In genomic region chr4:140679723-140680380, GRCm38 (mm10) we compare ENCODE assay signal across 8 mouse cellular contexts. TPM values are rescaled to one million over a fixed set of nuclear protein-coding genes. Genes with fewer than 3 reads are reported as not detected.
A peak's percentile ranks its signal among the peaks of the same experiment; 100 is the strongest.
DNase-seq lines count a peak whose midpoint lies in the region; ATAC-seq and TF ChIP-seq lines count a peak whose summit lies in the region.

No protein-coding gene starts in this region.

- H3K27me3 ChIP-seq in forebrain, embryonic 14.5 days (replicated peaks; ENCODE audit: control insufficient read depth, insufficient read depth, low read length), result no peaks in the 10 kb centered on the region
- no peaks in the 10 kb centered on the region for H3K27me3 ChIP-seq in heart, postnatal 0 days (ENCODE audit: control insufficient read depth, insufficient read depth, low read length)
- no peaks in the 10 kb centered on the region for H3K27me3 ChIP-seq in liver, embryonic 16.5 days (ENCODE audit: control insufficient read depth, insufficient read depth, low read depth, low read length)

- peak; percentile 59 for ATAC-seq in forebrain, embryonic 14.5 days
- ATAC-seq in heart, postnatal 0 days (ENCODE audit: insufficient read depth, low read depth), result no peak
- ATAC-seq in liver, embryonic 16.5 days (ENCODE audit: low read depth), result no peak

- in situ Hi-C loops in ES-E14 (cut with MboI; ENCODE audit: low sequenced_read_pairs in 2 of 2, unreplicated experiment in 2 of 2), result loop anchor here in 1 of 2 experiments (10.0 kb wide), 1 partner anchor 85 kb away; no protein-coding TSS in a partner anchor

- peak; percentile 89 for TF ChIP-seq CTCF in brain, embryonic 14.5 days (IDR thresholded peaks at IDR 0.05; ENCODE audit: borderline replicate concordance, extremely low read depth, insufficient read depth, insufficient read length)
- peak; percentile 91 for TF ChIP-seq CTCF in heart, postnatal 0 days (IDR thresholded peaks at IDR 0.05; ENCODE audit: low read depth)

- WGBS in forebrain, embryonic 14.5 days, result 25% methylated on average over 18 of the region's 18 CpGs
- WGBS in heart, postnatal 0 days, result 21% methylated on average over 16 of the region's 18 CpGs
- WGBS in liver, embryonic 16.5 days (ENCODE audit: insufficient replicate concordance), result 18% methylated on average over 15 of the region's 18 CpGs

- TF ChIP-seq EP300 in heart, postnatal 0 days (IDR thresholded peaks at IDR 0.05; ENCODE audit: low read depth), result no peak

- no peak for TF ChIP-seq POLR2A in brain, embryonic 14.5 days (IDR thresholded peaks at IDR 0.05; ENCODE audit: borderline replicate concordance, extremely low read depth, insufficient read depth, insufficient read length, poor library complexity, severe bottlenecking)

- 0 out of 2 replicates have a peak overlapping the region, but pooled peaks have one; percentile 16 for H3K4me2 ChIP-seq in forebrain, embryonic 14.5 days (ENCODE audit: low read length)
- H3K4me2 ChIP-seq in heart, postnatal 0 days (ENCODE audit: low read depth, low read length), result peak overlapping the region; percentile 48
- peak overlapping the region; percentile 57 for H3K4me2 ChIP-seq in liver, embryonic 16.5 days (ENCODE audit: low read depth, low read length)

- H3K9ac ChIP-seq in ES-E14 (ENCODE audit: insufficient read depth, low read depth, low read length, poor library complexity, severe bottlenecking), result no peak overlapping the region
- no peak overlapping the region; the same call in 1 of the 2 replicates for H3K9ac ChIP-seq in forebrain, embryonic 14.5 days (ENCODE audit: low read length)
- no peak overlapping the region for H3K9ac ChIP-seq in heart, postnatal 0 days (replicated peaks; ENCODE audit: low read depth, low read length)
- H3K9ac ChIP-seq in liver, embryonic 16.5 days (ENCODE audit: low read depth, low read length), result peak overlapping the region; percentile 49; the same call in 1 of the 2 replicates

- no peaks in the 10 kb centered on the region for H3K9me3 ChIP-seq in ES-E14 (ENCODE audit: control insufficient read depth, insufficient read depth, low read depth, low read length)
- H3K9me3 ChIP-seq in forebrain, embryonic 14.5 days (replicated peaks; ENCODE audit: control insufficient read depth, low read length), result no peaks in the 10 kb centered on the region
- no peaks in the 10 kb centered on the region for H3K9me3 ChIP-seq in heart, postnatal 0 days (replicated peaks; ENCODE audit: control insufficient read depth, low read length)
- H3K9me3 ChIP-seq in liver, embryonic 16.5 days (replicated peaks; ENCODE audit: control insufficient read depth, low read length), result no peaks in the 10 kb centered on the region

- 0 out of 4 replicates have a peak overlapping the region, but pooled peaks of 1 of the 2 experiments have one; percentile 4 for H3K4me3 ChIP-seq in ES-E14 (ENCODE audit: insufficient read depth in 1 of 2, low read depth in 1 of 2, low read length in 2 of 2, poor library complexity in 1 of 2, severe bottlenecking in 1 of 2)
- H3K4me3 ChIP-seq in forebrain, embryonic 14.5 days (ENCODE audit: low read depth, low read length), result no peak overlapping the region
- no peak overlapping the region for H3K4me3 ChIP-seq in heart, postnatal 0 days (ENCODE audit: low read depth, low read length)
- peak overlapping the region; percentile 34 for H3K4me3 ChIP-seq in liver, embryonic 16.5 days (ENCODE audit: low read depth, low read length)

- no peaks in the 10 kb centered on the region for H3K36me3 ChIP-seq in ES-E14 (ENCODE audit: control insufficient read depth, insufficient read depth, low read length, poor library complexity, severe bottlenecking)
- no peaks in the 10 kb centered on the region for H3K36me3 ChIP-seq in forebrain, embryonic 14.5 days (ENCODE audit: control insufficient read depth, insufficient read depth, low read length)
- no peaks in the 10 kb centered on the region for H3K36me3 ChIP-seq in heart, postnatal 0 days (replicated peaks; ENCODE audit: control insufficient read depth, insufficient read depth, low read length)
- no peaks in the 10 kb centered on the region for H3K36me3 ChIP-seq in liver, embryonic 16.5 days (ENCODE audit: control insufficient read depth, insufficient read depth)

- H3K4me1 ChIP-seq in ES-E14 (ENCODE audit: control insufficient read depth in 2 of 2, insufficient read depth in 2 of 2, low read length in 2 of 2, poor library complexity in 1 of 2), result peaks cover 0 to 13% of the 10 kb centered on the region in 2 experiments; a peak in 2 of 4 replicates
- H3K4me1 ChIP-seq in forebrain, embryonic 14.5 days (ENCODE audit: control insufficient read depth, insufficient read depth, low read length), result peaks cover 6% of the 10 kb centered on the region; the same call in 1 of the 2 replicates
- peaks cover 10% of the 10 kb centered on the region; the same call in 1 of the 2 replicates for H3K4me1 ChIP-seq in heart, postnatal 0 days (ENCODE audit: control insufficient read depth, insufficient read depth)
- H3K4me1 ChIP-seq in liver, embryonic 16.5 days (ENCODE audit: control insufficient read depth, low read depth, low read length), result peaks cover 34% of the 10 kb centered on the region

- DNase-seq in ES-E14 (ENCODE audit: low read depth, low spot score), result peak; percentile 92
- peak; percentile 85 for DNase-seq in brain, embryonic 14.5 days (ENCODE audit: low read depth)
- DNase-seq in forebrain, embryonic 14.5 days (ENCODE audit: low spot score), result peak; percentile 83
- DNase-seq in heart, postnatal 0 days (ENCODE audit: low spot score), result peak; percentile 79
- DNase-seq in kidney, postnatal 4 days, result peak; percentile 88 to 90
- DNase-seq in retina, embryonic 14.5 days (ENCODE audit: low spot score), result peak; percentile 85
- peak; percentile 81 to 82 for DNase-seq in thymus, postnatal 36 days

- H3K27ac ChIP-seq in ES-E14 (ENCODE audit: insufficient read depth, low read depth, low read length, poor library complexity, severe bottlenecking), result no peak overlapping the region
- no peak overlapping the region for H3K27ac ChIP-seq in forebrain, embryonic 14.5 days (ENCODE audit: low read depth, low read length)
- H3K27ac ChIP-seq in heart, postnatal 0 days (ENCODE audit: low read depth), result no peak overlapping the region
- no peak overlapping the region for H3K27ac ChIP-seq in liver, embryonic 16.5 days (ENCODE audit: low read length)

TF ChIP-seq in ES-E14, 5 proteins besides CTCF, POLR2A, EP300 and RAD21:
- TF ChIP-seq ZC3H11A (IDR thresholded peaks at IDR 0.05; ENCODE audit: borderline replicate concordance, low read depth, low read length) (peak; percentile 75; the same call in 1 of the 2 replicates), MAFK (IDR thresholded peaks at IDR 0.05; ENCODE audit: insufficient read depth, low read depth, low read length) (no peak), ZNF384 (IDR thresholded peaks at IDR 0.05; ENCODE audit: low read depth, low read length) (no peak)

RNA-seq across cellular contexts. Expression of gene Arhgef10l, which starts 14.0 kb away (rescaled TPM):
- 14.8 and 20.0 TPM in 2 replicates for total RNA-seq in ES-E14 (2012; rRNA removed)
- polyA plus RNA-seq in brain, embryonic 14.5 days (2012; rRNA removed), result 43.4 and 45.9 TPM in 2 replicates
- 15.0 and 17.7 TPM in 2 replicates for polyA plus RNA-seq in forebrain, embryonic 14.5 days (2014; fragmentation: Nextera tagmentation; extraction: Ambion mirVana)
- 46.8 and 52.8 TPM in 2 replicates for total RNA-seq in heart, postnatal 0 days (2014; rRNA removed; ENCODE audit: low replicate concordance)
- polyA plus RNA-seq in heart, postnatal 0 days (2015; fragmentation: Nextera tagmentation; extraction: Ambion mirVana), result 12.1 and 15.4 TPM in 2 replicates
- 5.7 and 6.6 TPM in 2 replicates for polyA plus RNA-seq in liver, embryonic 16.5 days (2015; fragmentation: Nextera tagmentation; extraction: Ambion mirVana)

RNA-seq across cellular contexts. Expression of gene Rcc2, which starts 20.5 kb away (rescaled TPM):
- total RNA-seq in ES-E14 (2012; rRNA removed), result 250 and 322 TPM in 2 replicates
- 104 and 106 TPM in 2 replicates for polyA plus RNA-seq in brain, embryonic 14.5 days (2012; rRNA removed)
- polyA plus RNA-seq in forebrain, embryonic 14.5 days (2014; fragmentation: Nextera tagmentation; extraction: Ambion mirVana), result 23.1 and 32.8 TPM in 2 replicates
- 36.4 and 36.9 TPM in 2 replicates for total RNA-seq in heart, postnatal 0 days (2014; rRNA removed; ENCODE audit: low replicate concordance)
- polyA plus RNA-seq in heart, postnatal 0 days (2015; fragmentation: Nextera tagmentation; extraction: Ambion mirVana), result 4.4 and 4.8 TPM in 2 replicates
- polyA plus RNA-seq in liver, embryonic 16.5 days (2015; fragmentation: Nextera tagmentation; extraction: Ambion mirVana), result 8.9 and 9.7 TPM in 2 replicates
